Mouse (Mus musculus) adrenal gland, postnatal 25 days (tissue): ENCODE measurements around the gene Gm49387. TPM values are rescaled to one million over a fixed set of nuclear protein-coding genes. Genes with fewer than 3 reads are reported as not detected.
A peak's percentile ranks its signal among the peaks of the same experiment; 100 is the strongest.

ENCODE experiments used
- DNase-seq: peaks from one replicate; pipeline ENCODE4 v3.0.0; 2021; ENCODE audit warnings: mixed read lengths
- long read RNA-seq: library from polyadenylated mRNA; stranded (forward); transcript quantifications from one replicate; pipeline ENCODE4 v2.0.0, GENCODE M21; 2021
- total RNA-seq: library from RNA; stranded (reverse); gene quantifications from 2 replicates; pipeline ENCODE4 v1.2.3, GENCODE M21; 2021

Gene Gm49387
- total RNA-seq: 0.62 and 1.2 TPM in 2 replicates
- long read RNA-seq, partial matches to known transcripts: 3 of 3 reads
- long read RNA-seq, other reads (novel, unspliced or antisense): 0 of 3 reads

DNA sequence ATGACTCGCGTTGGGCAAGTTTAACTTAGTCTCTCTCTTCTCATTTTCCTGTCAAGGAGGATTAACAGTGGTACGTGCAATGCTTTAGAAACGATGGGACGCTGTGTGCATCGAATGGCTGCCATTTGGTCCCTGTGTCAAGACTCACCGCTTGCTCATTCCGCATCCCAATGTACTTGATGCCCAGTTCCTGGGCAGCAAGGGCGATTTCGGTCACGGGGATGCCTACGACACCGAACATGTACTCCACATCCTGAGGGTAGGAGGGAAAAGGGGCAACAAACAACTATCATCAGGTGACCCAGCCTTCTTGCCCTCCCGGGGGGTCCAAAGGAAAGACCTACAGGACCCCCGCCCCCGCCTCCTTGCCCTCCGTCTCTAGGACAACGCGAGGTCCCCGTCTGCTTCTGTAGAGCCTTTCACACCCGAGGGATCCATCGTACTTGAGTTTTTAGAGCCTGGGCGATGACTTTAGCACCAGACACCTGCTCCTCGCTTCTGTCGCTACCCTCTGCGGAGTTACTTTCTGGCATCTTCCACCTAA is at the start of gene Gm49387:
TSS of gene Gm49387 (minus strand) at position 533 of the 544 bp plus-strand sequence.
- DNase-seq: no peak

DNA sequence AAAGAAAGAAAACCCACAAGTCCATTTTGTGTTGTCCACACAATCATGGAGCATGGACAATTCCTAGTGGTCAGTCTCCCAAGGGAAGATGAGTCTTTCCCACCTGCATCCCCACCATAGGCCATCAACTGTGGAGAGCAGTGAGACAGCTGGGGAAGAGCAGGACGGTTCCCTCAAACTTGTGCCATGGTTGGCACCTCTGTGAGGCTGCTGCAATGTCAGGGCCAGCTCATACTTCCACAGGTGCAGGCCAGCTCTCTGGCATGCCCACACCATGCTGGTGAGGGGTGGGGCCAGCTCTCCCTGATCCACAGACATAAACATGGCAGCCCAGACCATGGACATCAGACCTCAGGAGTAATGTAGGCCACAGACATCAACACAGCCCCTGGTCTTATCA is 45.6 kb upstream of the Gm49387 start:
- DNase-seq: no peak

DNA sequence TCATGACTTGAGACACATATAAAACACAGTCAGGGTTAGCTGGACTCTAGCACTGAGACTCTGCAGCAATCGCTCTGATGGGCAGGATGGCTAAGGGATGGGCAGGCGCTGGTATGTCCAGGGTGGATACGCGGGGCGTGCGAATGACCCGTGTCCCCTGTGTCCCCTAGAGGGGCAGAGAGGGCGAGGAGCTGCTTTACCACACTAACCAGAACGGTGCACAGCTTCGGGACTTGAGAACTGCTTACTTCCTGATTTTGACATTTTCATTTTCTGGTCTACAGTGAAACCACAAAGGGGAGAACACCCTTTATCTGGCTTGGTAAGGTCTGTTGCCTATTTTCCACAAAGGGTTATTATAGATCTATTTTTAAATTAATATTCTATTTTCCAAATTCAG is 45.0 kb upstream of the Gm49387 start:
- DNase-seq: no peak

DNA sequence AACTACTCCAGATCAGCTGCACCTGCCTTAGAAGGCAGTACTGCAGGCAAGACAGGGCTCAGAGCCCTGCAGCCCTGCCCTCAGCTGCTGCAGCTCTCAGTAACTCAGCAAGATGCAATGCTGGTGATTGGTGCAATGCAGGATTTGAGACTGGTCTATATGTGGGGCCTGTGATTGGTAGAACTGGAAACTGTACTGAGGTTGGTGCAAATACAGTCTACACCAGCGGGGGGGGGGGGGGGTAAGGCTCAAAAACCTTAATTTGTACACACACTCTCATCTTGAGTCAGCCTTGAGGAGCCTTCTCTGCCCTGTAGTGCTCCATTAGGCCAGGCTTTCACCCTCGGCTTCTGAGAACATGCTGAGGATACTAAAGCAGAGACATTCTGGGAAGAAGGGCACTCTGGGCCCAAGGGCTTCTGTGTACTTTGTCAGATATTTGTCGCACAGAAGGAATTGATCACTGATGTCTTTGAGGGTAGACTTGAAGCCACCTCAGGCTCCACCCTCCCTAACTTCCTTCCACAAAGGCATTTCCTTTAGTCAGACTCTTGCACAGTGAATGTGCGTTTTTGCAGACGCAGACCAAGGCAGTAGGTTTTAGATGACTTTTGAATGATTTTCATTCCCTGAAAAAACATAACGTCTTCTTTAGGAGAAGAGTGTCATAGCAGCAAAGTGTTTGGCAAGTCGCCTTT is 43.8 kb upstream of the Gm49387 start:
- no peak for DNase-seq

DNA sequence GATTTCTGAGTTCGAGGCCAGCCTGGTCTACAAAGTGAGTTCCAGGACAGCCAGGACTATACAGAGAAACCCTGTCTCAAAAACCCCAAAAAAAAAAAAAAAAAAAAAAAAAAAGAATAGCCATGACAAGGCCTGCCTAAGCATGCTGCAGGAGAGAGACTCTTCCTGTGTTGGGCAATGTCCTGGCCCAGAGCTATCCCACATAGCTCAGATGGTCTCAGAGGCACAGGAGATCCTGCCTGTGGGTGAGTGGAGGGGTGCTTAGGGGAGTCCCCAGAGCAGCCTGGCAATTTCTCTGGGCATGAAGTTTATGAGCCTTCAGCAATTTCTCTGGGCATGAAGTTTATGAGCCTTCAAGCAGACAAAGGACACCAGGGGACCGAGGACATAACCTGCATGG is 42.9 kb upstream of the Gm49387 start:
- no peak for DNase-seq

DNA sequence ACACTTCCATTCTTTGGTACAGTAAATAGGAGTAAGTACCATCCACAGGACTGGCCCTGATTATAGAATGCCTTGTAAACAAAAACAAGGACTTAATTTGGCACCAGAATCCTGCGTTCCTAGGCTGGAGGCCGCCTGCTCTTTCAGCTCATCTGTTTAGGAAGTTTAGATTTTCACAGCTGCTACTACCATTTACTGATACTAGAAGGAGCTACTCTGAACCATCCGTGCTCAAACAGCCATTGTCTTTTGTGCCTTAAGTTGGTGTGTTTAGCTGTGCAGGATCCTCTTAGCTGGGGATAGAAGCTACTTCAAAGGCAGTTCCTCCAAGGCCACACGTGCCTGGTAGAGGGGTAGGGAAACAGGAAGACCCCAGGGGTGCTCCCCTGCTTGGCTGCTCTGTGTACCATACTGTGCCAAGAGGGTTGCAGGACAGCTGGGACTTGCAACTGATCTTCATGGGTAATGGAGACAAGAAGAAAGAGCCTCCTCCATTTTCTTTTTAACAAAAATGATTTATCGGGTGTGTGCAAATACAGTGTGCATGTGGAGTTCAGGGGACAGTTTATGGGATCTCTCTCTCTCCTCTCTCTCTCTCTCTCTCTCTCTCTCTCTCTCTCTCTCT is 41.4 kb upstream of the Gm49387 start:
- no peak for DNase-seq

DNA sequence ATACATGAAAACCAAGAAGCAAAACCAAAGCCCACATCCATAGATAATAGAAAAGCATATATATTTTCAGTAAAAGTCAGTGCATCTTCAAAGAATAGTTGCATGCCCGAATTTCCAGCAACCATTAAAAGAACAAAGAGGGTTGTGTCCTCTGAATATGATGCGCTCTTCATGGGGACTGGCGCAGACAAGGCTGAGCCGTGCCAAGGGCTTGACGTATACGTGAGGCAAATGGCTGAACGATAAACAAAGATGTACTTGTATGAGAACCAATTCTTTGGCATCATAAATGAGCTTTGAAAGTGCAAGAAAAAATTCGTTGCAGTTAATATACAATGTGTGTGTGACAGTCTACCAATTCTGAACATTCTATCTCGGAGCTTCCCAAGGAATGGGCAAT is 40.6 kb upstream of the Gm49387 start:
- no peak for DNase-seq

DNA sequence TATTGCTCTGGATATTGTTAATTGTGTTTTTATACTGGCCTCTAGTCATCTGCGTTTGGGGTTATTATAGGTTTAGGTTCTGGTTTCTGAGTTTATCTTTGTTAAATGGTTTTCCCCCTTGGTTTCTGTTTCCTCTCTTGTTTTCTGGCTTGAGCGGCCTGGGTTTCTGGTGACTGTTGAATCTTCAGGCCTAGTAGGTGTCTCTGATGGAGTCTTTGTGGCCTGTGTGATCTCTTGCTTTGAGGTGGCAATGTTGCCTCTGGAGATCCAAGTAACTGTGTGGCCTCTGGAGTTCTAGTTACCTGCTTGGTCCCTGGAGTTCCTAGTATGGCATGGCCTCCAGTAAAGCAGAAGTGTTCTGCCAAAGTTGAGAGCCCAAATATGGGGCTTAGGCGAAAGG is 40.0 kb upstream of the Gm49387 start:
- DNase-seq: no peak

DNA sequence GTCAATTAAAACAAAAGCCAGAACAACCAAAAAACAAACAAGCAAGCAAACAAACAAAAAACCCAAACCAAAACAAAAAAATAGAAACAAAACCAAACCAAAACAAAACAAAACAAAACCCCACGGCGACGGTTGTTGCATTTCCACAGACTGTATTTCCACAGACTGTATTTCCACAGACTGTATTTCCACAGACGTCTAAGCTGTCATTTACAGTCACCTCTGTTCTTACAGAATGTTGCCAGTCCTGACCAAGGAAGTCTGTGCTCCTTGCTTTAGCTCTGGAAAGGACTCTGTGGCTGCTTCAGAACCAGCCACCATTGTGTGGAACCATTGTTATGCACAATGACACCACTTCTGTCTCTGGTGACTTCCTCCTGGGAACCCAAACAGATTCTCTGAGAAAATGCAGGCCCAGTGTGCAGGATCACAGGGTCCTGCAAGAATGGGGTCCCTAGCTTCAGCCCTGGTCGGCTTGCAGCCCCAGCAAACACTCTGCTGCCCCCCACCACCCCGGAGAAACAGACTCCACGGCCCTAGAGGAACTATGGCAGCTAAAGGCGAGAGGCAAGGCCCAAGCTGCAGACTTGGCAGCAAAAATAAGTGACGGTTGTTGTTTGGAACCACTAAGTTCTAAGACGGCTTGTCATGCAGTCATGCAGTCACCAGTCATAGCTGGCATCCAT is 31.1 kb upstream of the Gm49387 start:
- no peak for DNase-seq

DNA sequence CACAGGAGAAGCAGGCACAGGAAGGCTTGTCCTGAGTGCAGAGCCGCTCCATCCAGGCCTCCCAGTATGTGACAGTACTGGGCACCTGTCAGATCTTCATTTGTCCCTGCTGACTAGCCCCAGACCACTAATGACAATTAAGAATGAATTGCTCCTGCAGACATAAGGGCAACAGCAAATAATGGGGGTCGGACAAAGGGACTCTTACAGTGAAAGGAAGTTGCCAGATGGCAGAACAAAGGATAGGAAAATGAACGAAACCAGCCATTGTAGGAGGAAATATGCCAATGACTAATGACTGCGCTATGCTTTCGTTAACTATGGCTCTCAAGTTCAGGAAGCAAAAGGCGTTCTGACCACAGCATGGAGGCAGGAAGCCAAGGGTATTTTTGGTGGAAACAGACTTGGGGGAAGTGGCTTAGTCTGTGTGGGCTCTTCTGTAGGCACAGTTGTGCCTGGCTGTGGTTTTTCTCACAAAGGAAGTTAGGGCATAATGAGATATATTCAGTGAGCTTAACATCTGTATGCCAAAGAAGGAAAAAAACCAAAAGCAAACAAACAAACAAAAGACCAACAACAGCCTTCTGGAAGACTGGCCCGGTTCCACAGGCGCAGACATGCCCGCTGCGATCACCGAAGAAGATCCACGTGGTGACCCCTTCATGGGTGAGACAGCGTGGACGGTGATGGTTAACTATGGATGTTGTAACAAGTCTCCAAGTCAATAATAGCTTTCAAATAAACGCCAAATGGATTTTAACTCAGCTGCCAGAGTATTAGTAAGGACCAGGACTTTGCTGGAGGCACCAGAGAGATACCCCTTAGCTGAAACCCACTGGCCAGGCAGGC is 29.2 kb upstream of the Gm49387 start:
- DNase-seq: no peak

DNA sequence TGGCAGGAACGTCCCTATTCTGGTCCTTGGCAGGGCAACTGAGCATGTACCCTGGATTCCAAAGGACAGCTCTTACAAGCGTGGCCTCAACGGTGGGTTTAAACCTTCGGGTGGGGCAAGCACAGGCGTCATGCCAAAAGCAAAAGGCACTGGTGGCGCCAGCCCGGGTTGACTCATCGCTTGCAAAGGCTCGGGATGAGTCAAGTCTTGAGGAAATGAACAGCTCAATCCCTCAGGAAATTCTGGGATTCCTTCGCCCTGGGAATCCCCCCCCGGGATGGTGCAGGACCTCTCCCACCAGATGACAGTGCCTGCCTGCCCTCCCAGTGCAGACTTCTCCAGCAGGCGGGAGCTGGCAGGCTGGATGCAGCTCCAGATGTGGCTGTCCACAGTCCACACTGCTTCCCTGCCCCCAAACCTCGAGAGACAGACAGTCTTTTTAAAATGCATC is 28.5 kb upstream of the Gm49387 start:
- DNase-seq: peak; percentile 83

DNA sequence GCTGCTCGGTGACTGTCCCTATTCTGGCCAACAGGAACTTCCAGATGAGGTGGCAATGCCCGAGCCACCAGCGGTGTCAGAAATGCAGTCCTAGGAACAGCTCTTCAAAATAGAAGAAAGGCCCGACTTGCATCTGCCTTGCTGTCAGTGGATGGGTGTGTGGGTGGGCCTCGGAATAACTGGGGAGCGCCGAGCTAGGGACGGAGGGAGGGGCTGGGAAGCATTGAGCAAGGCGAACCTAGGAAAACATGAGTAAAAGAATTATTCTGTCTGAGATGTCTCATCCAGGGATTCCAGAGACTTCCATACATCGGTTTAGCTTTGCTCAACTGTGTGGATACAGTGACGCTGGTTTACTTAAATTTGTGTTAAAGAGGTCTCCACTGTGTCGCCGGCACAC is 27.6 kb upstream of the Gm49387 start:
- no peak for DNase-seq

DNA sequence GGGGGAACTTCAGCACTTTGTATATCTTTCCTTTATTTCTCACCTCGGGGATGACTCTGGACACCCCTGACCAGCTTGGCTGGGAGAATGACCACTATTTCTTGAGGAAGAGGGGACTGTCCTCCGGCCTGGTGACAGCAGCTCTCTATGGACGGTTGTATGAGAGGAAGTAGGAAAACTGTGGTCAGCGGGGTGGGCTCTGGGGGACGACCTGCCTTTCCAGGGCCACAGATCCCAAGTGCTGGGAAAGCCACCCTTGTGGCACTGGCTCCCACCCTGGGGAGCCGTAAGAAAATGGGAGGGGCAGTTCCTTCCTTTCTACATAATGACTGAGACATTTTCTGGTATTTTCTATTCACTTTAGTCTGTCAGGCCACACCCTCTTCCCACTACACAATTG is 27.1 kb upstream of the Gm49387 start:
- no peak for DNase-seq

DNA sequence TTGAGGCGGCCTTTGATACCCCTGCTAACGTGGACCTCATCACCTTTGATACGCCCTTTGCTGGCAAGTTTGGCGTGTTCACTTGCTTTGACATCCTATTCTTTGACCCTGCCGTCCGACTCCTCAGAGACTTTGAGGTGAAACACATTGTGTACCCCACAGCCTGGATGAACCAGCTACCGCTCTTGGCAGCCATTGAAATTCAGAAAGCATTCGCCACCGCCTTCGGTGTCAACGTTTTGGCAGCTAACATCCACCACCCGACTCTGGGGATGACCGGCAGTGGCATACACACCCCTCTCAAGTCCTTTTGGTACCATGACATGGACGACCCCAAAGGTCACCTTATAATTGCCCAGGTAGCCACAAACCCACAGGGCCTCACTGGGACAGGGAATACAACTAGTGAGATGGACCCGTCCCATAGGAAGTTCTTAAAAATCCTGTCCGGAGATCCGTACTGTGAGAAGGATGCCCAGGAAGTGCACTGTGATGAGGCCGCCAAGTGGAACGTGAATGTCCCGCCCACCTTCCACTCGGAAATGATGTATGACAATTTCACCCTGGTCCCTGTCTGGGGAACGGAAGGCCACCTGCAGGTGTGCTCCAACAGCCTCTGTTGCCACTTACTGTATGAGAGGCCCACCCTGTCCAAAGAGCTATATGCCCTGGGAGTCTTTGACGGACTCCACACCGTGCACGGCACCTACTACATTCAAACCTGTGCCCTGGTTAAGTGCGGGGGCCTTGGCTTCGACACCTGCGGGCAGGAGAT is 26.4 kb upstream of the Gm49387 start:
- DNase-seq: no peak

DNA sequence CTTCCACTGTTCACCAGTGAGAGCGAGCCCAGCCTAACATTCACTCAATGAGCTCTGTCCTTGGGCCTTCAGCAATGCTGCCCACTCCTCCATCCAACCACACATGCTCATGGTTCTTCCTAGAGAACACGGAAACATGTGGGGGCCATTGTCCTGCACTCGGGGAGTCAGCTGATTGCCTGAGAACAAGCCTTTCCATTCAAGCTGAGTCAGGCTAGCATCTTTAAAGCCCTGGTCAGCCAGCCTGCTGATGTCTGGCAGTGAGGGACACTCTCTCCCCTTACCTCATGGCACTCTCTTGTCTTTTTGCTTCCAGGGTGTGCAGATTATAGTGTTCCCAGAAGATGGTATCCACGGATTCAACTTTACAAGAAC is 24.9 kb upstream of the Gm49387 start:
- DNase-seq: no peak

DNA sequence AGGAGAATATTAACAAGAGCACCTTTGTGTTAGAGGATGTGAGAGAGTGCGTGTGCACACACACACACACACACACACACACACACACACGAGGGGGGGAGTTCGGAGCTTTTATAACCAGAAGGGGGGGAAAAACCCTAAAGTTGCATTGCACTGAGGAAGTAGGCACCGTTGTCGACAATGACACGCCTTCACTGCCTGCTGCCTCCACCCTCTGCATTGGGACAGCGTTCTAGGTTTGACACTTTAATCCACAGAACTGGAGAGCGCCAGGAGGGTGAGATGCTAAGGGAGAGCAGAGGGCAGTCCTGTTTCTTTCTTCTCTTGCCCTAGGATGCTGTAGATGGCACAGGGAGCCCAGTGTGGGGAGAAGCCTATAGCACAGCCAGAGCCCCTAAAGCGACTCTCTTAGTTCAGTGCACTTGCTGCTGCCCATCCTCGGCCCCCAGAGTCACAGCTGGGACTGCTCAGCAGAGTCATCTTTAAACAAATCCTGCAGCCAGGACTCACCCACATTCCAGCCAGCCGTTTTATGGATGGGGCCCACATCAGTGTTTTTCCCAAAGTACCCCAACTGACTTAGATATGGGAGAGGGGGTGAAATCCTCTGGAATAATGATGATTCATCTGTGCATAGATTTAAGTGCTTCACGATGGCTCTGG is 24.4 kb upstream of the Gm49387 start:
- no peak for DNase-seq

DNA sequence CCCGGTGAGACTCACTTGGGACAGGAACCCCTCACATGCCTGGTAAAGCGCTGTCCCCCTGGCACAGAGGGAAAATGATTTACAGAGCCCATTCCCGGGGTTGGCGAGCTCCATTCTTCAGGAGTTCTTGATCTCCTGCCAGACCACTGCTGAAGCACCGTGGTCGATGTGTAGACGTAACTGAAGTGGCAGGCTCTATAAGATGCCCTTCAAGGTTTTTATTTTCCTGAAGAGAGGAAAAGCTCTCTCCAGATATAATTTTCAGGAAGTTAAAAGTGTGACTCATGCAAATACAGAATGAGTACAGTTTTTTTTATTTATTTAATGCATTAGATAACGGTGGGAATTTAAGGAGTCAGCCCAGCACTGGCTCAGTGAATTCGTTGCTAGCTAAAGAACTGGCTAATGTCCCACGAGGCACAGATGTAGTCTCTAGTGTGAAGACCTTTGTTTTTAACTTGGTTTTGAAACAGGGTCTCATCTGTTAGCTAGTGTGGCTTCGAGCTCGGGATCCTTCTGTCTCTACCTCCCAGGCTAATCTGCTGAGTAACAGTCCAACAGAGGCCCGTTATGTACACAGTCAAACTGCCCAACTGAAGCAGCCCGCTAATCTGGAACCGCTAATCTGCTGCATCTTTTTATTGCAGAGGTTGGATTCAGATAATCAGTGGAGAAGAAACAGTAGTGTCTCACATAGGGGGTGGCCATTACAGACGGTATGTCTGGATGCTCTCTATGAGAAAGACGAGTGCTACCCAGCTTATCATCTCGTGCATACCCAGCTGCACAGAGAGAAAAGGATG is 23.6 kb upstream of the Gm49387 start:
- no peak for DNase-seq

DNA sequence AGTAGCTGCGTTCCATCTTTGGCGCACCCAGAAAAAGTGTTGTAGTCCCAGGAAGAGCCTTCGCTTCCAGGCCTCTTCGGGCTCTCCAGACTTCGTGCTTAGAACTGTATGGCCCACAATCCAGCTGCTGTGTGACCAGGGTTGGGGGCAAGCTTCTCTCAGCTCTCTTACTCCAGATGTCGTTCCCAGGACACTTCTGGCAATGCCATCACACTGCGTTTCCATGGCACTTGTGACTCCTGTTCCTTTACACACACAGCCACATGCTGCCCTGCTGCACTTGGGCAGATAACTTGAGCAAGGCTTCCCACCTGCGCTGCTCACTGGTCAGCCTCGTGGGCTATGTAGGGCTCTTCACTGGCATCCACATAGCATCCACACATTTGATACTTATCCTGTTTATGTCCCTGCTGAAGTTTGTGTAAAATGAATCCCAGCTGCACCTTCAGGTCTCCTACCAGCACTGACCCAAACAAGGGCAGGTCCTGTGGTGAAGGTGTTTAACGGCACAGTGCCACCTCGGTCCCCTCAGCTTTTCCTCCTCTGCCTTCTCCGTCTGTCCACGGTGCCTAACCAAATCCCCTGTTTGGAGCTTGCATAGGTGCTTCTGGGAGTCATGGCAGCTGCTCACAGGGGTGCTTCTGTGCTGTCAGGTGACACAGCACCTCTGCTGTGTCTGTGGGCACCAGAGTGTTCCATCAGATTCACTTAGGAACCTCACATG is 22.9 kb upstream of the Gm49387 start:
- no peak for DNase-seq

DNA sequence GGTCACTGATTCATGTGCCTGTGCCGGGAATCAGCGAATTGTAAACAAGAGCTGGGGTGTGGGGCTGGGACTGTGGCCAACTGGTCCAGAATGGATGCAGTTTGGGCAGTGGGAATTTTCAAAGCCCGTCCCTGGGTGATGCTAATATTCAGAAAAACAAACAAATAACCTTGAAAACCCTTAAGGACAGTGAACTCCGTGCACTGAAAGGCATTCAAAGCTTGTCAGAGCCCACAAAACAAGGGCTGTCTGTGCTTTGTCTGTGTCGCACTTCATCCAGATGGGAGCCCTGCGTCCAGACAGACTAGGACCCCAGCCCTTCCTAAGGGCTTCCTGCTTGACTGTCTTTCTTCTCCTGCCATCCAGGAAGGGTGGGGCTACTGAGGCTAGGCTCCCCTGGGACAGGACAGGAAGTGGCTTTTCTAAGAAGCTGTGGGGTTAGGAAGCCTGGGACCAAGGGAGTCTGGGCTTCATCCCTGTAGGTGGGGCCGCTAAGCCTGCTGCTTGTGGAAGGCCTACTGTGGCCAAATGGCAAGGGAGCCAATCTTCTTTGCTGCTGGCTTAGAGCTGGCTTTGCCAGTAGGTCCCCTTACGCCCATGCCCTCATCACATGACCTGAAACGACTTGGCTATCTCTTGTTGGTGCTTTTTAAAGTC is 22.0 kb upstream of the Gm49387 start:
- peak; percentile 78 for DNase-seq
